Mouse (Mus musculus): ENCODE data around the gene Sele.

DNA sequence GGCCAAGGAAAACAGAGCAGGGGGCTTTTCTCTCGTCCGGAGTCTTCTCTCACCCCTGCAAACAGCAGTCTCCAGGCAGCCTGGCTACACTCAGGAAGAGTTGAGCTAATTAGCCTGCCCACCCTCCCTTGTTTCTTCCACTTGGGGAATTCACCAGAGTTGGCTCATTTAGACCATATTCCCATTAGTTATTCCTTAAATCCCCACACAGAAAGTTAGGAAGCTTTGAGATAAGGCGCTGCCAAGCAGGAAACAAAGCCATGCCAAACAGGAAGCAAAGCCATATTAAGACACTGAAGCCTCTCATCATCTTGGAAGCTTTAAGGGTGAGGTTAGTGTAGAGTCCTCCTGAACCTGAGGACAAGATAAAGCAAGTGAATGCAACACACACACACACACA is 4.5 kb upstream of the Sele start:
- TF ChIP-seq CTCF (IDR thresholded peaks at IDR 0.05) (no peak), POLR2A (IDR thresholded peaks at IDR 0.05; ENCODE audit: insufficient read depth, low read depth, low read length) (no peak), EP300 (IDR thresholded peaks at IDR 0.05; ENCODE audit: insufficient read depth, low read depth, low read length) (no peak)

All from heart, adult 2 months (tissue).